Mouse (Mus musculus) duodenum, adult 2 months (tissue): ENCODE data around the gene Sbk3. TPM values are rescaled to one million over a fixed set of nuclear protein-coding genes. Genes with fewer than 3 reads are reported as not detected.

Experiments used
- polyA plus RNA-seq: library from polyadenylated mRNA; depleted of rRNA; stranded (reverse); fragments of >200 nt; gene quantifications from 2 replicates; pipeline ENCODE4 v1.2.3, GENCODE M21; 2012; ENCODE audit warnings: low replicate concordance; rRNA removed

The Sbk3 gene
- polyA plus RNA-seq = 0.02 TPM in 1 of 2 replicates, not detected in the other

GRCm38 (mm10) chr7:4971068-4971467, at the start of gene Sbk3:
Sbk3 (minus strand) TSS chr7:4971168.

DNA sequence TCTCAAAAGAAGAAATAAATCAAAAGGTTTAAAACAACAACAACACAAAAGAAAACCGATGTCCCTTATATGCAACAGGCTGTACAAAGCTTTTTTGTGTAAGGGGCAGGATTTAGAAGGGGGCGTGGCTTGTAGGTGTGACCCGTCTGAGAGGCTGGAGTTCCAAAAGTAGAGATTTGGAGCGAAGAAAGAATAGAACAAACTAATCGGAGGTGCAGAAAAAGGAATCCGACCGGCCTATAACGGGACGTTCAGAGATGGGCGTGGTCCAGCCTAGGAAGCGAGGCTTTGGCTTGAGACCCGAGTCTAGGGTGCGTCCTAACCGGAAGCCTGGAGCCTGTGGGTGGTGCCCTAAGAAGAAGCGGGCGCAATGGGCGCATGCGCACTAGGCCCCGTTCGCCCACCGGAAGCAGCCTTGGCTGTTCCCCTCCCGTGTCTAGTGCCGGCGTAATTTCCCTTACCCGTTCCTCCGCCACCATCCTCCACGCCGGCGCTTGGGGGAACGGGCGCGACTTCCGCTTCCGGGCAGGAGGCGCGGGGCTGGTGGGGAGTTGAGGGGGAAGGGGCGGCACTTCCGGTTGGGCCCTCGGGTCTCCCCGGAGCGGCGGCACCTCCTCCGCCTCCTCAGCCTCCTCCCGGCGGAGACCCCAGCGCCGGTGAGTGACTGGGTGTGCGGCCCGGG, 49.2 kb upstream of the Sbk3 start, which contains the start of the genes Zfp865 and Ccdc106:
Gene Zfp865, plus strand, starts transcription at position 377 of the 682 bp plus-strand sequence.
Gene Ccdc106, plus strand, starts transcription at position 554 of the 682 bp plus-strand sequence.

GRCm38 (mm10) chr7:5015118-5016001, 44.4 kb upstream of the Sbk3 start, which contains the start of gene Gm44973:
Gm44973 (plus strand) TSS chr7:5015496.

DNA sequence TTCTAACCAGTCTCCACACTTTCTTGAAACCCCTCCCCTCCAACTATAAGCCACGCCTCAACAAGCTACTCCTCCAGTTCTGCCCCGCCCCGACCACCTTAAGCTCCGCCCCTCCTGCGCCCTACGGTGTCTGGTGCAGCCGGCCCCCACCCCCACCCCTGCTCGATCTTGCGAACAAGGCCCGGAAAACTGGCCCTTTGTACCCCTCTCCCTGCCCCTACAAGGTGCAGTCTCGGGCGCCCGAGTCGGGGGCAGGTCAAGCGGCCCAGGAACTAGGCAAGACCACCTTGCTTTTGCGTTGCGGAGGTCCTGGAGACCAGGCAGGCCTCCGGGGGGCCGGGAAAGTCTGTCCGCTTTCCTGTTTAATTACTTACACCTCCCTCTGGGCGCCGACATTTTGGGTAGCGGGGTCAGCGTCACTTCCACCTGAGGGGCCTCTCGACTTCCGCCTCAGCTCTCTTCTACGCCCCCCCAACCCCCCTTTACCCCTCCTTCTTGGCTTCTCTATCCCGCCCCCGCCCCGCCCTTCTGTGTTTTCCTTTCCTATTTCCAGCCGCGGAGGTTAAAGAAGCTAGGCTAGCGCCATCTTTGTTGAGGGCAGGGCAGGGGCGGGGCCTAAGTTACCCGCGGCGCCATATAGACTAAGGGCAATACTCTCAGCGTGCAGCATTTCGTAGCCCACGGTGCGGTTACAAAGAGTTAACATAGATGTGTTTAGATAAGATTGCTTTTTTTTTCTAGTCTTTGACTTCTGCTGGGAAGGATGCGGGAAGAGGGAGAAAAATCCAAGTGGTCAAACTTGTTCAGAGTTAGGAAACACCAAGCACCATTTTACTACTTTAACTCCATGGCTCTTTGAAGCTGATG, 43.5 kb upstream of the Sbk3 start, which contains the start of the genes Zfp524 and Fiz1:
Gene Zfp524, plus strand, starts transcription at position 165 of the 867 bp plus-strand sequence.
Gene Fiz1, minus strand, starts transcription at position 447 of the 867 bp plus-strand sequence.

GRCm38 (mm10) chr7:4996003-4996895, 25.3 kb upstream of the Sbk3 start, which contains the start of gene Zfp579:
Zfp579 (minus strand) TSS chr7:4996158.

DNA sequence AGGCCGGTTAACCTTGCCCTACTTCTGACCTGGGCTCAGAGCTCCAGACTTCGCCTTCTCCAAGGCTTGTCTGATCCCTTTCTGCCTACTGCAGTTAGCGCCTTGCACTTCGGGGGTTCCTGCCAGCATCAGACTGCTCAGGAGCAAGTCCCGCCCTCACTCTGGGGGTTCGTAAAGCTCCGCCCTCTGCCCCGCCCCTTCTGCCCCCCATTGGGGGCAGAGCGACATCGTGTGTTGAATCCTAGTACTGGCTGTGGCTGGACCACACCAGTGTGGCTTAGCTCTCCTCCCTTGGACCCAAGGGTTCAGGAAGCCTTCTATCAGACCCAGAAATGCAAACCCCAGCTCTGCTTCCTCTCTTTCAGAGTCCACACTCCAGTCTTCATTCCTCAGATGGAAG, 6.7 kb downstream of the Sbk3 start, which contains the start of gene Sbk2:
Gene Sbk2, minus strand, starts transcription at position 135 of the 400 bp plus-strand sequence.

DNA sequence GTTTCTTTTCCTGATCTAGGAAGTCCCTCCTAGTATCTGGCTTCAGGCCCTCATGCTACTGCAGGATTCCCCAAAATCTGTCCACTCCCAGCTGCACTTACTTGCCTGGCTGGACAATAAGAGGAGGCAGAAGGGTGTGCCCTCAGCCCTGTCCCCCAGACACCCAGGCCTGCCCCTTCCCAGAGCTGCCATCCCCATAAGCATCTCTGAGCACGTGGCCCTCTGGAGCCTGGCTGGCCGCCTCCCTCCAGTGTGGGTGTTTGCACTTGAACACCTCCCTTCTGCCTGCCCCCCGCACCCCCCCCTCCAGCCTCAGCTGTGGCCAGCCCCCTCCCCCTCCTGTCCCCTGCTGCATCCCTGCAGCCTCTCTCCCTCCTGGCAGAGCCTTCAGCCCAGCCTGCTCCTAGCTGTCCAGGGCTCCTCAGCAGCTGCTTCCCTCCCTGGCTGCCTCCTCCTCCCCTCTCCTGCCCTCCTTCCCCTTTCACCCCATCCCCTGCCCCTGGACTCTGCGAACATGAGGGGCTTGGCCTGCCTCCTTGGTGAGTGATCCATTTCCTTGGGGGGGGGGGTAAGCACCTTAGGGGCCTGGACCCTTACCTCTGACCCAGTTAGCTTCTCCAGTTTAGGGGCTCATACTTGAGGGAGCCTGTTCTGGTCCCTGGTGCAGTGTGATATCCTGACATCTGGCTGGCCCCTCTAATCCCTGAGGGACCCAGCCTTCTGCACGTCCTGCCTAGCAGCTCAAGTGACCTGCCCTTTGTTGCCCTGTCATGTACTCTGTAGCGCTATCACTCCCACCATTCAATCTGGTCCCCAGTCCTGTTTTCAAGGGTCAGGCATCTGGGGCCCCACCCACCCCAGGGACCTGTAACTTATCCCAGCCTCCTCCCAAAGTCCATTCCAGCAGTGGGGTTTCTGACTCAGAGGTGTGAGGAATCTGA, 45.3 kb downstream of the Sbk3 start, which contains the start of gene Ssc5d:
Gene Ssc5d, plus strand, starts transcription at position 345 of the 941 bp plus-strand sequence.

DNA sequence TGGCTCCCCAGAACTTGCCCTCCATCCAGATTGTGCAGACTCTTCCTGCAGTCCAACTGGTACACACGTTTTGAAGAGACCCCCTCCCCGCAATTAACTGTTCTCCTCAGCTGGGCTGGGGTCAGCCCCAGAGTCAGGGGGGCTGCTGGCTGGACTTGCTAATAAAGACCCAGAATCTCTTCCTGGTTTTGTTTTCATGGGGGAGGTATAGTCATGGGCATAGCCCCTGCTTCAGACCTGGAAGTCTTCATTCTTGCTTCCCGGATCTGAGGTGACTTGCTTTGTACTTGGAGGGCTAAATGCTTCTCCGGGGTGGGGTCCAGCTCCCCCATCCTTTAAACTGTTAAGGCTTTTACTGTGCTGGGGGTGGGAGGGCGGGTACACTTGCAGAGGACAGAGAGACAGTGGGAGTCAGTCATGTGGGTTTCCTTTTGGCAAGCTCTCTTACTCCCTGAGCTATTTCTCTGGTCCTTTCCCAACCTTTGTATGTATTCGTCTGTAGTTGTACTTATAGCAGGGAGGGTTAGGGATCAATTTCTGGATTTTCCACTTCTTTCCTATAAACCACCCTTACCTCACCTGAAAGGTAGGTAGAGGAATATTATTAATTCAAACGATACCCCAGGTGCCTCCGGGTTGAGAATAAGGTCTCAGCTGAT, 49.0 kb downstream of the Sbk3 start, which contains the start of gene Nat14:
Gene Nat14, plus strand, starts transcription at position 205 of the 659 bp plus-strand sequence.

Other genes with a start within 250 kb of the Sbk3 start
- gene Tmem150b, start 245.9 kb downstream of the Sbk3 start, polyA plus RNA-seq = 44.7 and 105 TPM in 2 replicates
- 208 and 341 TPM in 2 replicates for gene Kmt5c, start 231.1 kb downstream of the Sbk3 start, polyA plus RNA-seq
- 8.1 and 47.7 TPM in 2 replicates for gene Cox6b2, start 218.1 kb downstream of the Sbk3 start, polyA plus RNA-seq
- not detected in 2 replicates for gene Fam71e2, start 199.9 kb downstream of the Sbk3 start, polyA plus RNA-seq
- 0.21 and 0.53 TPM in 2 replicates for gene Il11, start 188.3 kb downstream of the Sbk3 start, polyA plus RNA-seq
- gene Tmem190, start 188.2 kb downstream of the Sbk3 start, polyA plus RNA-seq = not detected in 2 replicates
- gene Tmem238, start 181.5 kb downstream of the Sbk3 start, polyA plus RNA-seq = 245 and 842 TPM in 2 replicates
- gene Rpl28, start 178.3 kb downstream of the Sbk3 start, polyA plus RNA-seq = 347 and 393 TPM in 2 replicates
- gene Ube2s, start 158.6 kb downstream of the Sbk3 start, polyA plus RNA-seq = 184 and 256 TPM in 2 replicates
- gene Shisa7, start 126.5 kb downstream of the Sbk3 start, polyA plus RNA-seq = 0.19 and 3.1 TPM in 2 replicates
- gene Isoc2b, start 100.9 kb downstream of the Sbk3 start, polyA plus RNA-seq = 31.8 and 33.1 TPM in 2 replicates
- gene Isoc2a, start 94.0 kb downstream of the Sbk3 start, polyA plus RNA-seq = 34.1 and 38.8 TPM in 2 replicates
- not detected in 2 replicates for gene Gm36210, start 64.7 kb downstream of the Sbk3 start, polyA plus RNA-seq
- gene Zfp628, start 56.0 kb downstream of the Sbk3 start, polyA plus RNA-seq = 26.2 and 34.2 TPM in 2 replicates
- 8.4 and 8.7 TPM in 2 replicates for gene Nat14, start 49.1 kb downstream of the Sbk3 start, polyA plus RNA-seq
- gene Ssc5d, start 45.4 kb downstream of the Sbk3 start, polyA plus RNA-seq = 2.7 and 4.6 TPM in 2 replicates
- not detected in 2 replicates for gene Sbk2, start 6.8 kb downstream of the Sbk3 start, polyA plus RNA-seq
- gene Zfp579, start 25.0 kb upstream of the Sbk3 start, polyA plus RNA-seq = 39.0 and 47.9 TPM in 2 replicates
- 46.4 and 57.1 TPM in 2 replicates for gene Zfp524, start 43.2 kb upstream of the Sbk3 start, polyA plus RNA-seq
- gene Fiz1, start 43.5 kb upstream of the Sbk3 start, polyA plus RNA-seq = 24.9 and 25.9 TPM in 2 replicates
- gene Gm44973, start 44.3 kb upstream of the Sbk3 start, polyA plus RNA-seq = not detected in 2 replicates
- gene Zfp865, start 49.2 kb upstream of the Sbk3 start, polyA plus RNA-seq = 29.9 and 32.6 TPM in 2 replicates
- gene Ccdc106, start 49.4 kb upstream of the Sbk3 start, polyA plus RNA-seq = 1.6 and 2.3 TPM in 2 replicates
- gene 4632433K11Rik, start 63.0 kb upstream of the Sbk3 start, polyA plus RNA-seq = not detected in 2 replicates
- 6.7 and 8.4 TPM in 2 replicates for gene Zfp784, start 67.3 kb upstream of the Sbk3 start, polyA plus RNA-seq
- gene Zfp580, start 80.4 kb upstream of the Sbk3 start, polyA plus RNA-seq = 18.1 and 22.7 TPM in 2 replicates
- 108 and 110 TPM in 2 replicates for gene U2af2, start 91.0 kb upstream of the Sbk3 start, polyA plus RNA-seq
- gene Epn1, start 109.1 kb upstream of the Sbk3 start, polyA plus RNA-seq = 442 and 660 TPM in 2 replicates
- gene Rfpl4, start 145.8 kb upstream of the Sbk3 start, polyA plus RNA-seq = not detected in 2 replicates
- gene Rasl2-9, start 154.8 kb upstream of the Sbk3 start, polyA plus RNA-seq = 0.21 and 0.47 TPM in 2 replicates
- not detected in 2 replicates for gene Vmn1r55, start 178.5 kb upstream of the Sbk3 start, polyA plus RNA-seq
- gene Vmn1r56, start 225.6 kb upstream of the Sbk3 start, polyA plus RNA-seq = not detected in 2 replicates
- gene Vmn1r57, start 247.3 kb upstream of the Sbk3 start, polyA plus RNA-seq = not detected in 2 replicates